Mouse (Mus musculus) ES-E14 (cell line): ENCODE data around the gene Hist1h2bf.

ENCODE experiments used
- MAFK ChIP-seq: IDR thresholded peaks from 2 replicates; pipeline ENCODE4 v1.6.1; 2014; ENCODE audit warnings: mild to moderate bottlenecking, low read depth, low read length, inconsistent platforms; ENCODE audit not compliant: insufficient read depth
- ZNF384 ChIP-seq: IDR thresholded peaks from 2 replicates; pipeline ENCODE4 v1.6.1; 2012; ENCODE audit warnings: low read depth, low read length, inconsistent platforms

DNA sequence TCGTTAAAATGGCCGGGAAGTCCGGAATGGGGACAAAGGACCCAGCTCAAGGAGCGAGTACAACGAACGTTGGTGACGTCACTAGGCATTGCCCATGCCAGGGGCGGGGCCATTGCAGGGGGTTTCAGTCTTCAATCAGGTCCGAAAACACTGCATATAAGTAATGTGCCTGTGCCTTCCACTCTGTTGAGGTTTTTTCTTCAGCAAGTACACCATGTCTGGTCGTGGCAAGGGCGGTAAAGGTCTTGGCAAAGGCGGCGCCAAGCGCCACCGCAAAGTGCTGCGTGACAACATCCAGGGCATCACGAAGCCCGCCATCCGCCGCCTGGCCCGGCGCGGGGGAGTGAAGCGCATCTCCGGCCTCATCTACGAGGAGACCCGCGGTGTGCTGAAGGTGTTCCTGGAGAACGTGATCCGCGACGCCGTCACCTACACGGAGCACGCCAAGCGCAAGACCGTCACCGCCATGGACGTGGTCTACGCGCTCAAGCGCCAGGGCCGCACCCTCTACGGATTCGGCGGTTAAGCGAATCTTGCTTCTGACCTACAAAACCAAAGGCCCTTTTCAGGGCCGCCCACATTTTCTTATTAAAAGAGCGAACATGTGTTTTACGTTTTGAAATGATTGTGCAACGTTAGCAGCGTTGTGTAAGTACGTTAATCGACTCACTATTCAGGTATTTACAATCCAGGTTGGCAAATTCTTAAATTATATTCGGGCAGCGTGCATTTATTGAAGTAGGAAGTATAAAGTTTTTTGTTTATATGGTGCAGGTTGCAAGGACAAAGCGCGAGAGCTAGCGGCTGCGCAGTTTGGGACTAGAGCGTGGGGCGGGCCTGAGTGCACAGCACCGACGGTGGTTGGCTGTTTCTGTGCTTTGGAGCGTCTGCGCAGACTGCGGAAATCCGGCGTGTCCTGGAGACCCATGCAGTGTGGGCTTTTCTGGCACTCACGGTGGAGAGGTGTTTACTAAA is 42.8 kb downstream of the Hist1h2bf start, which contains the start of gene Hist1h4h:
- TF ChIP-seq ZNF384 (no peak), MAFK (no peak)
